Mouse (Mus musculus) spleen, postnatal 36 days (tissue): ENCODE results near the gene Wbp1l.
A peak's percentile ranks its signal among the peaks of the same experiment; 100 is the strongest.
"Not testable (repeated sequence)": the region's sequence is repeated elsewhere in the genome, so short reads cannot be mapped to it uniquely, and the experiment has no call there.

Experiments
- DNase-seq, 2 experiments: peaks; one replicate each; pipeline ENCODE4 v3.0.0; 2022; ENCODE audit warnings: low spot score in 2 of 2, mixed read lengths in 1 of 2

Gene Wbp1l

DNA sequence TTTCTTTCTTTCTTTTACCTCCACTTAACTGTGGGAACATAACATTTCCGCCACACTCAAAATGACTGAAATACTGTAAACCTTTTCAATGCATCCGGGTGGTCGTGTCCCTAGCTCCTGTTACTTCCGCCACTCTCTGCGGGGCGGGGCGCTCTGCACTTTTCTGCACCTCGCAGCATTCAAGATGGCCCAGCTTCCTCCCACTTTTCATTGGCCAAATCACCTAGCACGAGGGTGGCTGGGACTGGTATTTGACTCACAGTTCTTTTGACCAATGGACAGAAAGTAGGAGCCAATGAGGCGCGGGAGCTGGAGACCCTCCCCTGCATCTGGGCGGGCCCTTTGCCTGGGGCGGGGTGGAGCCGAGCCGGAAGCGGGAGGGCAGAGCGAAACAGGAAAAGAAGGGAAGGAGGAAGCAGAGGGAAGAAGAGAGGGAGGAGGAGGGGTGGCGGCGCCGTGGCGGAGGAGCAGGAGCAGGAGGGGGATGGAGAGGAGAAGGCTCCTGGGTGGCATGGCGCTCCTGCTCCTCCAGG is at the start of gene Wbp1l:
Wbp1l (plus strand) TSS at position 365 of the 533 bp plus-strand sequence.
- peak; percentile 98 to 99 for DNase-seq

DNA sequence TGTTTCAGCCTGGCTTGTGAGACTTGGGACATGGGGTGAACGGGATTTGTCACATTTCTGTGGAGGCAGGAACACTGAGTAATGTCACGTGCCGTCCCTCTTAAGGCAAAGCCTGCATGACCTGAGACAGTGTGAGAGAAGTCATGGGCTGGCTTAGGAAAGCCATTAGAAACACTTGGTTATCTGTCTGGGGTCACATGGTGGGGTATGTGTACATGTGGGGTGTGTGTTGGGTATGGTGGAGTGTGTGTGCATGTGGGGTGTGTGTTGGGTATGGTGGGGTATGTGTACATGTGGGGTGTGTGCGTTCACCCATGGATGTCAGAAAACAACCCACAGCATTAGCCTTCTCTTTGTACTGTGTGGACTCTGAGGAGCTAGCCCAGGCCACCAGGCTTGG is 48.5 kb upstream of the Wbp1l start:
- DNase-seq, result no peak

DNA sequence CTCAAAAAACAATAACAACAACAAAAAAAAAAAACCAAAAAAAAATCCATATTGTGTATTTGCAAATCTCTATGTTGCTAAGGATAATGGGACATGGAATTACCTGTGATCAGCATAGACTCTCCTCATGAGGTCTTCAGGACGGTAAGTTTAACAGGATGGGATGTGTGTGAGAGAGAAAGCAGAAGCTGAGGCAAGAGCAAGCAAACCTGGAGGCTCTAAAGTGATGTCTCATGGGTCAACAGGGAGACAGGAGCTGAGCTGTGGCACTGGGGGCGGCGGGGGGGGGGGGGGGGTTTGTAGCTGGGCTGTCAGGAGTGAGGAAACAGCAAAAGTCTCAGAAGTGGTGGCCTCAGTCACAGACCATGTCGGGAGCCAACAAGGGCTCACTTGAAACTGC is 46.4 kb upstream of the Wbp1l start:
- no peak for DNase-seq

DNA sequence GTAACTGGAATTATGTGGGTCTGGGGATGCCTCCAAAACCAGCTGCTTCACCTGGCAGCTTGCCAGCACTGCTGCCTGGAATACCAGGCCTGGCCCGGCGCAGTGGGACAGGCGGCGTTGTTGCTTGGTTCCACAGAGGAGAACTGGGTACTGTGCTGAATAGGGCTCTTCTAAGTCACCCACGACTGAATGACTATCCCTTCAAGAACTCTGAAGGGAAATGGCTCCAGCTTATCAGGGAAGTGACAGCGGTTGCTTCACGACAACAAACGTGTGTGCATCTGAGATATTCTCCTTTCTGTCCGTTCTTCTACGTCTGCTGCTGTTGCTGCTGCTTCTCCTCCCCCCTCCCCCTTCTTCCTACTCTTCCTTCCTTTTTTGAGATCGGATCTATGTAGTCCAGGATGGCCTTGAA is 45.3 kb upstream of the Wbp1l start:
- no peak for DNase-seq

GRCm38 (mm10) chr19:46558009-46558408 is 40.9 kb upstream of the Wbp1l start:
- no peak for DNase-seq

DNA sequence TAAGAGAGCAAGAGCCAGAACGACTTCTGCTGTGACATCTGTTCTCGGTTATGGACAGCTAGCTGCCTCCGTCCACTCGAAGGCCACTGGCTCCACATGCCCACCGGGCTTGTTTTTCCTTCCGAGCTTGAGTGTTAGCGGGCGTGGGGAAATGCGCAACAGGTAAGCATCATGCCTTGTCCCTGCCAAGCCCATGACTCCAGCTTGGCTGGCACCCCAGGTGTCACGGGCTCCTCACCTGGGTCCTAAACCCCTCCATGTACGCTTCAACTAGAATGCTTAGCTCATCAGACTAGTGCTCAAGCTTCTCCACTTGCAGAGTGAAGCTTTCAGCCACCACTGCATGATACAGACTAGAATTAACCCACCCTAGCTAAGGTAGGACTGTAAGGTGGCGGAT is 40.3 kb upstream of the Wbp1l start:
- DNase-seq, result no peak

DNA sequence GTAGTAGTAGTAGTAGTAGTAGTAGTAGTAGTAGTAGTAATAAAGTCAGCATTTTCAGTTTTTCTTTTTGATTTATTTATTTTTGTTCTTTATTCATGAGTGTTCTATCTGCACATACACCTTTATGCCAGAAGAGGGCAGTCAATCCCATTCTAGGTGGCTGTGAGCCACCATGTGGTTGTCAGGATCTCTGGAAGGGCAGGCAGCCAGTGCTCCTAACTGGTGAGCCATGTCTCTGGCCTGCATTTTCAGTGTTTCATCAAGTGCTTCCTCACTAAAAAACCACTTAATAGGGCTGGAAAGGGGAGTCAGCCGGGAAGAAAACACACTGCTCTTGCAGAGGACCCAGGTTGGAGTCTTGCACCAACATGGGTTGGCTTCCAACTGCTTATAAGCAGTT is 36.8 kb upstream of the Wbp1l start:
- DNase-seq, result peak; percentile 39 to 45

- no peak for DNase-seq
Measured at GRCm38 (mm10) chr19:46562581-46563515, 36.0 kb upstream of the Wbp1l start.

DNA sequence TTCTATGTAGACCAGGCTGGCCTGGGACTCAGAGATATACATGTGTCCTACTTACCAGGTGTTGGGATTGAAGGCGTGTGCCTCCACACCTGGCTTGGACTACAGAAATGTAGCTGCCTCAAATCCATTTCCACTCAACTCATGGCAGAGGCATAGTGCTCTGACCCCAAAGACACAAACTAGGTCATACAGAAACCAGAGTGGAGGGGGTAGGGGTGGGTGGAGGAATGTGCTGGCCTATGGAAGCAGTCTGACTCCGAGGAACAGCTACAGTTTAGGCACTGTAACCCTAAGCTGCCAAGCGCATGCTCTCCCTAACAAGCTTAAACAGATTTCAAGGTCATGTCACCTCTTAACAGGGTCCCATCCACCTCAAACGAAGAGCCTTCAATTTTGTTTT is 35.3 kb upstream of the Wbp1l start:
- DNase-seq, result no peak

GRCm38 (mm10) chr19:46564043-46564462 is 34.8 kb upstream of the Wbp1l start:
- DNase-seq, result peak in 1 of 2 experiments; percentile 13

- DNase-seq, result not testable (repeated sequence)
Measured at GRCm38 (mm10) chr19:46571211-46571877, 27.5 kb upstream of the Wbp1l start.

GRCm38 (mm10) chr19:46571878-46572244 is 27.0 kb upstream of the Wbp1l start:
- DNase-seq, result no peak

- no peak for DNase-seq
Measured at GRCm38 (mm10) chr19:46572548-46572947, 26.3 kb upstream of the Wbp1l start.

GRCm38 (mm10) chr19:46572951-46573937 is 25.6 kb upstream of the Wbp1l start, which contains the start of the genes Arl3 and Sfxn2:
TSS of gene Arl3 (minus strand) at chr19:46573198.
TSS of gene Sfxn2 (plus strand) at chr19:46573365.
- DNase-seq, result peak; percentile 96

GRCm38 (mm10) chr19:46573990-46574389 is 24.9 kb upstream of the Wbp1l start:
- no peak for DNase-seq

GRCm38 (mm10) chr19:46575196-46575595 is 23.7 kb upstream of the Wbp1l start:
- no peak for DNase-seq

DNA sequence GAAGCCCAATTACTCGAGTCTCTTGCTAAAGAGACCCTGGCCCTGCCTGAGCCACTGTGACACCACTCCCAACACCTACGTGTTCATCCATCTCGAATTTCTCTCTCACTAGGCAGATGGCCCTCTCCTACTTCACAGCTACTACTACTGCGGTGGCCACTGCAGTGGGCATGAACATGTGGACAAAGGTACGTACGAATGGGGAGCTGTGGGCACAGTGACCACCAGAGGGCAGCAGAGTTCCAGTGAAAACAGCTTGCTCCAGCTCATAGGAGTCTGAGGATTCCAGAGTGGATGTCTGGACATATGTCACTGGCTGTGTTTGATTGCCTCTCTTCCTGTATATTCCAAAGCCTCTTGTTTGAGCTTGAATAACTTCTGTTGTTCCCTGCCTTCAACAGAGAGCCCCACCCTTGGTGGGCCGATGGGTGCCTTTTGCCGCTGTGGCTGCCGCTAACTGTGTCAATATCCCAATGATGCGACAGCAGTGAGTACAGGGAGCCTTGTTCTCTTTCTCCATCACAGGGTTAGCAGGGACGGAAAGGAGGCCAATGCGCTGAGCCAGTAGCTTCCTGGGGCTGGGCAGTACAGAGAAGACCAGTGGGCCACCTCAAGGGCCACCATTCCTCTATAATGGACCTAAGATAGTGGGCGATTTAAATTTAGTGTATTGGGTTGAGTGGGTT is 10.9 kb upstream of the Wbp1l start:
- peak; percentile 46 to 50 for DNase-seq

DNA sequence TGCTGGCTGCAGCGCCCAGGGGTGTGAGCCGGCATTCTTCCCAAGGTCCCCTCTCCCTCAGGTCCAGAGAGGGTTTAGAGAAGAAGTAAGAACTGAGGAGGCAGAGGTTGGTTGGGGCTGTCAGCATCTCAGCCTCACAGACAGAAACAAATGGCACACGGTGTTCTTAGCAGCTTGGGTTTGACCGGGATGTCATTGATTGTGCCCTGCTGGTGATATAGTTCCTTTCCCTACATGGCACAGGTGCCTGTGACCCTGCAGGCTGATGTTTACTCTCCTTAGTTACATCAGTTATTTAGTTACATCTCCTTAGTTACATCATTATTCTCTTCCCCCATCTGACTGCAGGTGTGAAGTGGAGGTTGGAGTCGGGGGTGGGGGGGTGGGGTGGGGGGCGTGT is 7.3 kb upstream of the Wbp1l start:
- DNase-seq, result no peak

DNA sequence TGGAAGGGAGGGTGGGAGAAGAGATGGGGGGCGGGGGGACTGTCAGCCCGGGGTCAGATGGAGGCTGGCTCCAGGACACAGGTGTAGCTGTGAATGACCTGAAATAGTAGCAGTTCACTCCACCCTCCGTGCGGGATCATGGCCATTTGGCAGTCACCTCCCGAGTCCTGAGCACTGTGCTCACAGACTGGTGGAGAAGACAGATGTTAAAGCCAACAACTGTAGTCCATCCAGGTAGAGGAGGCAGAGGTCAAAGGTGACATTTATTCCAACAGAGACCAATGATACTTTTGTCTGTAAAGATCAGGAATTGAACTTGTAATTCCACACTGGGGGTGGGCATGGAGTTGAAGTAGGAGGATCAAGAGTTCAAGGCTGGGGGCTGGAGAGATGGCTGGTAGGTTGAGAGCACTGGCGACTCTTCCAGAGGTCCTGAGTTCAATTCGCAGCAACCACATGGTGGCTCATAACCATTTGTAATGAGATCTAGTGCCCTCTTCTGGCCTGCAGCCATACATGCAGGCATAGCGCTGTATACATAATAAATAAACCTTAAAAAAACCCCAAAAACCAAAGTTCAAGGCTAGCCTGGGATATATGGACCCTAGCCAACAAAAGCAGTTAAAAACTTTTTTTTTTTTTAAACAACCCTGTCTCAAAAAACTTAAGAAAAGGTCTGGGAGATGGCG is 6.0 kb upstream of the Wbp1l start:
- DNase-seq, result no peak

DNA sequence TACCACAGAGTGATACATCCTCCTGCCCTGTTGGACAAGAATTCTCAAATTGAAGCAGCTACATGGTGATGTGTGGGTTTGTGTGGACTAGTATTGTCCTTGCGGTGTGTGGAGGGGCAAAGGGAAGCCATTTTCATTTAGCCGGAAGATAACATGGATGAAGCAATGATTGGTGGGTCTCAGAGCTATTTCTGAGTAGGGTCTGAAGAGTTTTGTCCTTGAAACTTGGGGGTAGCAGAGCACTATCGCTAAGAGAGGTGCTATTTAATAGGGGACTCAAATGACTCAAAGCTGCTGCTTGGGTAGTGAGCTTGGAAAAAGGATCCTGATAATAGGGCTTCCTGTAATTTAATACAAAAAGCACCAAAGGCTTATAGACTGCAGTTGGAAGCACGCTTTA is 697 bp upstream of the Wbp1l start:
- DNase-seq, result no peak
